Mouse (Mus musculus) heart, embryonic 16.5 days (tissue): ENCODE data around the gene Kcna5. TPM values are rescaled to one million over a fixed set of nuclear protein-coding genes. Genes with fewer than 3 reads are reported as not detected.

Experiments
- ATAC-seq: fragments of 200-750 bp; cut with Nextera tagmentation; replicated peaks from 2 replicates; pipeline ENCODE4 v1.8.0; 2017; ENCODE audit warnings: moderate number of reproducible peaks; ENCODE audit not compliant: insufficient read depth, low FRiP score; ENCODE audit errors: extremely low read depth
- H3K27ac ChIP-seq: fragments of 300-500 bp; sonication (generic); 2 replicates; pipeline ENCODE4 v1.5.1; 2014; ENCODE audit warnings: mild to moderate bottlenecking, low read length, control low read depth, moderate library complexity
- H3K27me3 ChIP-seq: fragments of 300-500 bp; sonication (generic); 2 replicates; pipeline ENCODE4 v1.6.1; 2014; ENCODE audit warnings: low read length, mixed read lengths; ENCODE audit not compliant: control insufficient read depth, insufficient read depth
- H3K36me3 ChIP-seq: fragments of 300-500 bp; sonication (generic); 2 replicates; pipeline ENCODE4 v1.6.1; 2014; ENCODE audit not compliant: control insufficient read depth, insufficient read depth
- H3K4me1 ChIP-seq: fragments of 300-500 bp; sonication (generic); 2 replicates; pipeline ENCODE4 v1.6.1; 2014; ENCODE audit warnings: low read length, mixed read lengths; ENCODE audit not compliant: control insufficient read depth, insufficient read depth
- H3K4me2 ChIP-seq: fragments of 300-500 bp; sonication (generic); 2 replicates; pipeline ENCODE4 v1.6.1; 2014; ENCODE audit warnings: low read depth, mild to moderate bottlenecking, control low read depth, low read length
- H3K4me3 ChIP-seq: fragments of 300-500 bp; sonication (generic); 2 replicates; pipeline ENCODE4 v1.5.1; 2014; ENCODE audit warnings: mild to moderate bottlenecking, control low read depth, low read length
- H3K9ac ChIP-seq: fragments of 300-500 bp; sonication (generic); 2 replicates; pipeline ENCODE4 v1.6.1; 2014; ENCODE audit warnings: low read length, control low read depth
- H3K9me3 ChIP-seq: fragments of 300-500 bp; sonication (generic); replicated peaks from 2 replicates; pipeline ENCODE4 v1.6.1; 2016; ENCODE audit warnings: low read length; ENCODE audit not compliant: control insufficient read depth
- WGBS: fragments of 180-500 bp; shearing (Covaris S2); extraction: QIAGEN DNeasy Blood & Tissue Kit; methylation state at CpG from one replicate; pipeline ENCODE4 v1.1.7; 2014; 5-methylcytosine and 5-hydroxymethylcytosine counted together
- polyA plus RNA-seq: library from polyadenylated mRNA; unstranded; fragments of >200 nt; fragmentation: Nextera tagmentation; extraction: Ambion mirVana; gene quantifications from 2 replicates; pipeline ENCODE4 v1.2.1, GENCODE M21; 2015

Kcna5 gene
- polyA plus RNA-seq, 1 experiment from 2014 or later = 9.1 TPM

DNA sequence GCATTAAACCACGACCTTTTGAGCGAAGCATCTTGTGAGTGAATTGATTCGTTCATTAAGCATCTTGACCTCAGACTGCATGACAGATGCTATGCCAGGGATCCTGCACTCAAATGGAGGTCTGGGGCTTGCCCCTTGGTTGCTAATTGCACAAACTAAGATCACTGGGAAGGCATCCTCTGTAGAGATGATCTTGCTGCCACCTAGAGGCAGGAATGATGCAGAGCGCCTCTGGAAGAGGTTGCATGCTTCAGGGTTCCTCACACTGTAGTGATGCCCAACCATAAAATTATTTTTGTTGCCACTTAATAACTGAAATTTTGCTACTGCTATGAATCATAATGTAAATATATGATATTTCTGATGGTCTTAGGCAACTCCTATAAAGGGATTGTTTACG lies 37.3 kb downstream of the Kcna5 start:
- H3K9ac ChIP-seq = no peak overlapping the region
- no peaks in the 10 kb centered on the region for H3K9me3 ChIP-seq
- 55% methylated on average over 5 of the region's 5 CpGs for WGBS
- H3K36me3 ChIP-seq = no peaks in the 10 kb centered on the region
- no peak overlapping the region for H3K27ac ChIP-seq
- no peak overlapping the region for H3K4me2 ChIP-seq
- H3K27me3 ChIP-seq = no peaks in the 10 kb centered on the region; the same call in 1 of the 2 replicates
- ATAC-seq = no peak
- H3K4me1 ChIP-seq = no peaks in the 10 kb centered on the region
- H3K4me3 ChIP-seq = no peak overlapping the region

DNA sequence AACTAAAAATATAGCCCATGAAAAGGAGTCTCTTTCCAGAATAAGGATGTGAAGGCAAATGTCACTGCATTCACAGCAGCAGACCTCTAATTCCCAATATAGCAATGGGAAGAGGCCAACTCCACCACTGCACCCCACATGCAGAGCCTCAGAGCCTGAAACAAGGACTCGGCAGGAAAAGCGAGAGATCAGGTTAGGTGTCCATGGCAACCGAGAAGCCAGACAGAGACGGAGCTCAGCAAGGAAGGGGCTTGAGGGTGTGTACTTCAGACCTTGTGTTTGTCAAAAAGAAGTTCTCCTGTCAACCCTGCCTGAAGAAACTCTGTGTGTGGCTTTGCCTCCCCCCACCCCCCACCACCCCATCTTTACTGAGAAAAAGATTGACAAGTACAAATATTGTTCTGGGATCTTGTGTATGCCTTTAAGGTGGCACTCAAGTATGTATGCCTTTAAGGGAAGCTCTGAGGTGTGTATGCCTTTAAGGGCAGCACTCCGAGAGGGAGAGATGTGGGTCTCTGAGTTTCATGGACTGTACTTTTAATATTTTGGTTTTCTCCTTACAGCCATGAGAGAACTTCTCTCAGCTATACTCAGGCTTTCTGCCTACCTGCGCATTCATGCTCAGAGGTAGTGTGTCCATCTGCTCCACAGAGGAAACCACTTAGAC lies 37.9 kb downstream of the Kcna5 start:
- no peaks in the 10 kb centered on the region for H3K36me3 ChIP-seq
- H3K4me2 ChIP-seq = no peak overlapping the region
- H3K4me3 ChIP-seq = no peak overlapping the region
- no peak overlapping the region for H3K9ac ChIP-seq
- H3K9me3 ChIP-seq = no peaks in the 10 kb centered on the region
- ATAC-seq = no peak
- no peaks in the 10 kb centered on the region; the same call in 1 of the 2 replicates for H3K27me3 ChIP-seq
- no peaks in the 10 kb centered on the region for H3K4me1 ChIP-seq
- no peak overlapping the region for H3K27ac ChIP-seq
- WGBS = 42% methylated on average over 6 of the region's 6 CpGs

DNA sequence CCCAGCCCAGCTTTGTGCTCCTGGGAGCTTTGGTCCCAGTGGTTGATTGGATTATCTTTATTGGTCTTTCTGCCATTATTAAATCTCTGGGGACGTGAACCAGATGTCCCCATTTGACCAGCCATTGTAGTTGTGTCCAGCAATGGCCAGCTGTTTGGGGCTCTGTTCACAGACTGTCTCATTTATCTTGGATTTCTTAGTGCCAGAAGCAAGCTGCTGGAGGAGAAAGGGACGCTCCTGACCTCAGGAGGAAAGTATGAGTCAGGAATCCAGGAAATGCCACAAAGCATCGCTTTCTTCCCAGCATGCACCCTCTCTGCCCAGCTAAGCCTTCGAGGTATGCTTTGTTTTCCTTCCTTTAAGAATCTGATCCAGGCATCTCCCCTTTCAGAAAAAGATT lies 48.1 kb downstream of the Kcna5 start:
- Histone ChIP-seq H3K4me2 (no peak overlapping the region), H3K27me3 (no peaks in the 10 kb centered on the region), H3K36me3 (no peaks in the 10 kb centered on the region), H3K9me3 (no peaks in the 10 kb centered on the region), H3K4me3 (no peak overlapping the region), H3K27ac (no peak overlapping the region), H3K4me1 (peaks cover 5% of the 10 kb centered on the region), H3K9ac (no peak overlapping the region)
- 28% methylated on average over 4 of the region's 4 CpGs for WGBS
- no peak for ATAC-seq

DNA sequence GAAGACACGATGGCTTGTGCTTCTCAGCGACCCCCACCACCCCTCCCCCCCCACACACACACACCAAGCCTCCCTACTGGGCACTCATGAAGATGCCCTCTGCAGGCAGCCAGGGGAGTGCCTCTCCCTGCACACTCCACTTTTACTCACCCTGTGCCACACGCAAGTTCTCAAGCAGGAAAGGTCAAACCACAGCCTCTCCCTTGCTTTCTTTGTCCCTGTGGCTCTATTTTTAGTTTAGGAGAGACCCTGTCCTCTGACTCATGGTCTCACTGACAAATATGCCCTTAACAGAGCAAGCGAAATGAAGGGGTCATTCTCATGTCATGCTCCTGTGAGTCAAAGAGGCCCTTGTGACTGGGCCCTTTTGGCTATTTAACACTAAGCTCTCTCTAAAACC lies 50.3 kb downstream of the Kcna5 start:
- Histone ChIP-seq H3K27me3 (no peaks in the 10 kb centered on the region), H3K9ac (no peak overlapping the region), H3K9me3 (no peaks in the 10 kb centered on the region), H3K4me3 (no peak overlapping the region), H3K4me1 (peaks cover 5% of the 10 kb centered on the region), H3K36me3 (no peaks in the 10 kb centered on the region), H3K4me2 (no peak overlapping the region), H3K27ac (no peak overlapping the region)
- no peak for ATAC-seq
- 27% methylated on average over 4 of the region's 4 CpGs for WGBS

- no peak overlapping the region for H3K27ac ChIP-seq
- no peak overlapping the region for H3K4me2 ChIP-seq
- no peaks in the 10 kb centered on the region for H3K27me3 ChIP-seq
- 73% methylated on average over 11 of the region's 11 CpGs for WGBS
- no peak overlapping the region for H3K9ac ChIP-seq
- no peaks in the 10 kb centered on the region for H3K36me3 ChIP-seq
- no peak overlapping the region for H3K4me3 ChIP-seq
- H3K4me1 ChIP-seq = peaks cover 5% of the 10 kb centered on the region
- no peaks in the 10 kb centered on the region for H3K9me3 ChIP-seq
- ATAC-seq = no peak
These were observed 51.8 kb downstream of the Kcna5 start for GRCm38 (mm10) chr6:126483264-126483867.

Other genes with a start within 250 kb of the Kcna5 start
- gene Kcna1, start 111.0 kb upstream of the Kcna5 start, polyA plus RNA-seq = 0.26 and 0.37 TPM in 2 replicates
- gene Kcna6, start 205.3 kb upstream of the Kcna5 start, polyA plus RNA-seq = 0.98 and 1.3 TPM in 2 replicates